Mouse (Mus musculus) B cell, adult 2 months (primary cell): ENCODE results near the gene Cacna1c.
A peak's percentile ranks its signal among the peaks of the same experiment; 100 is the strongest.

ENCODE experiments used
- DNase-seq, 2 experiments: peaks; one replicate each; pipeline ENCODE4 v3.0.0; 2022

Cacna1c gene

GRCm38 (mm10) chr6:118735145-118735544 lies 461.1 kb downstream of the Cacna1c start:
- DNase-seq = no peak

- DNase-seq = no peak
These were observed 464.3 kb downstream of the Cacna1c start for GRCm38 (mm10) chr6:118731937-118732336.

GRCm38 (mm10) chr6:118724908-118725307 lies 471.3 kb downstream of the Cacna1c start:
- DNase-seq = no peak

- DNase-seq = no peak
These were observed 471.8 kb downstream of the Cacna1c start for GRCm38 (mm10) chr6:118724388-118724787.

- no peak for DNase-seq
These were observed 473.9 kb downstream of the Cacna1c start for GRCm38 (mm10) chr6:118722336-118722735.

GRCm38 (mm10) chr6:118719486-118719885 lies 476.7 kb downstream of the Cacna1c start:
- no peak for DNase-seq

GRCm38 (mm10) chr6:118713286-118713685 lies 482.9 kb downstream of the Cacna1c start:
- DNase-seq = no peak

- no peak for DNase-seq
These were observed 484.4 kb downstream of the Cacna1c start for GRCm38 (mm10) chr6:118711677-118712322.

- DNase-seq = no peak
These were observed 489.2 kb downstream of the Cacna1c start for GRCm38 (mm10) chr6:118707066-118707465.

GRCm38 (mm10) chr6:118705840-118706239 lies 490.4 kb downstream of the Cacna1c start:
- no peak for DNase-seq

GRCm38 (mm10) chr6:118694626-118695025 lies 501.6 kb downstream of the Cacna1c start:
- DNase-seq = no peak

- DNase-seq = no peak
These were observed 506.8 kb downstream of the Cacna1c start for GRCm38 (mm10) chr6:118689447-118689846.

GRCm38 (mm10) chr6:118688856-118689255 lies 507.4 kb downstream of the Cacna1c start:
- no peak for DNase-seq

- DNase-seq = no peak
These were observed 515.4 kb downstream of the Cacna1c start for GRCm38 (mm10) chr6:118680814-118681213.

- no peak for DNase-seq
These were observed 518.2 kb downstream of the Cacna1c start for GRCm38 (mm10) chr6:118678031-118678430.

- DNase-seq = no peak
These were observed 518.9 kb downstream of the Cacna1c start for GRCm38 (mm10) chr6:118677306-118677705.

- DNase-seq = no peak
These were observed 521.4 kb downstream of the Cacna1c start for GRCm38 (mm10) chr6:118674781-118675180.

- DNase-seq = no peak
These were observed 522.1 kb downstream of the Cacna1c start for GRCm38 (mm10) chr6:118673974-118674695.

GRCm38 (mm10) chr6:118653331-118653730 lies 542.9 kb downstream of the Cacna1c start:
- no peak for DNase-seq

- DNase-seq = no peak
These were observed 547.0 kb downstream of the Cacna1c start for GRCm38 (mm10) chr6:118649121-118649783.

GRCm38 (mm10) chr6:118646265-118647061 lies 549.8 kb downstream of the Cacna1c start:
- peak; percentile 25 to 32 for DNase-seq

- no peak for DNase-seq
These were observed 551.4 kb downstream of the Cacna1c start for GRCm38 (mm10) chr6:118644866-118645265.

GRCm38 (mm10) chr6:118643541-118643940 lies 552.7 kb downstream of the Cacna1c start:
- DNase-seq = no peak
